Mouse (Mus musculus) mesoderm, embryonic 11.5 days (tissue): ENCODE results near the gene Mrm2.

Experiments used
- DNase-seq: peaks from one replicate; pipeline ENCODE4 v3.0.0-alpha.2; 2012; ENCODE audit warnings: low read depth, low spot score

Mrm2 gene

GRCm38 (mm10) chr5:140345244-140345643 lies 13.5 kb upstream of the Mrm2 start:
- DNase-seq, result no peak

- no peak for DNase-seq
Observed at GRCm38 (mm10) chr5:140342880-140343279, 11.2 kb upstream of the Mrm2 start.

- no peak for DNase-seq
Observed at GRCm38 (mm10) chr5:140339836-140340235, 8.1 kb upstream of the Mrm2 start.

- no peak for DNase-seq
Observed at GRCm38 (mm10) chr5:140338779-140339178, 7.1 kb upstream of the Mrm2 start.

- DNase-seq, result peak; percentile 56
Observed at GRCm38 (mm10) chr5:140336680-140337079, 5.0 kb upstream of the Mrm2 start.

DNA sequence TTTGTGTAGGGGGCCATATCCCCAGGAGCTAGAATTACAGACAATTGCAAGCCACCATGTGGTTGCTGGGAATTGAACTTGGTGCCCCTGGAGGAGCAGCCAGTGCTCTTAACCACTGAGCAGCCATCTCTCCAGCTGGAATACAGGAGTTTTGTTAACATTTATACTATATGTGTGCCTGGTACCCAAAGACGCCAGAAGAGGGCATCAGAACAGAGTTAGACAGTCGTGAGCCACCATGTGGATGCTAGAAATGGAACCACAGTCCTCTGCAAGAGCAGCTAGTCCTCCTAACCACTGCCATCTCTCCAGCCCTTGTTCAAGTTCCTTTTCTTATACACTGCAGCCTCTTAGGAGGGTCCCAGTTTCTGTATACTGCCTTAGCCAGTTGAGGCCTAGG lies 1.9 kb upstream of the Mrm2 start:
- DNase-seq, result peak; percentile 35

DNA sequence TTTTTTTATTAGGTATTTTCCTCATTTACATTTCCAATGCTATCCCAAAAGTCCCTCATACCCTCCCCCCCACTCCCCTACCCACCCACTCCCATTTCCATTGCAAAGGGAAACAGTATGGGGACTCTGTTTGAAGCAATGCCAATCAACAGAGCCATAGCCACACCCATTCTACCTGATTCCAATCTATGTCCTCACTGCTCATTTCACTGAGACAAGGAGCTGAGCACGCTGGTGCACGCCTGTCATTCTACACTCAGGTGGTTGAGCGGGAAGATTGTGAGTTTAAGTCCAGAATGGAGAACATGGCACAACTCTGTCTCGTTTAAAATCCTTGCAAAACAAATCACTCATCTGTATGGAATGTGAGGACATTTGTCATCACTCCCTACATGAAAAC lies 821 bp upstream of the Mrm2 start:
- no peak for DNase-seq

- no peak for DNase-seq
Observed at GRCm38 (mm10) chr5:140324058-140324457, 7.6 kb downstream of the Mrm2 start.

GRCm38 (mm10) chr5:140321756-140322575 lies 9.7 kb downstream of the Mrm2 start:
- no peak for DNase-seq

- DNase-seq, result peak; percentile 99
Observed at GRCm38 (mm10) chr5:140321042-140321755, 10.5 kb downstream of the Mrm2 start, which contains the start of the genes Mad1l1 and Nudt1. Mad1l1 (minus strand) TSS chr5:140321552. Nudt1 (plus strand) TSS chr5:140321656.

- DNase-seq, result no peak
Observed at GRCm38 (mm10) chr5:140316716-140317115, 15.0 kb downstream of the Mrm2 start.

GRCm38 (mm10) chr5:140307602-140308001 lies 24.1 kb downstream of the Mrm2 start:
- DNase-seq, result no peak

DNA sequence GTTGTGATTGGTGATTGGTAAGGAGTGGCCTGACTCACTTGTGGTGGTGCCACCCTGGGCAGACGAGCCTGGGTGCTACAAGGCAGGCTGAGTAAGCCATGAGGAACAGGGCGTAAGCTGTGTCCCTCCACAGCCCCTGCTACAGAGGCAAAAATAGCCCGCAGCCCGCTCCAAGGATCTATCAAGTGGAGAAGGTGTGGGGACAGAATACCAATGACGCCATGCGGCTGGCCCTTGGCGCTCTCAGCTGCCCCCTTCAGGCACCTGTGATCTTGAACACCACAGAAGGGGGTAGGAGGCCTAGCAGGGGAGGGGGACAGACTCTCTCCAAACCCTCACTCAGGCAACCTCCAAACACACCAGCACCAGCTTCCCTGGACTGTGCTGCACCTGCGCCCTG lies 25.7 kb downstream of the Mrm2 start:
- no peak for DNase-seq

DNA sequence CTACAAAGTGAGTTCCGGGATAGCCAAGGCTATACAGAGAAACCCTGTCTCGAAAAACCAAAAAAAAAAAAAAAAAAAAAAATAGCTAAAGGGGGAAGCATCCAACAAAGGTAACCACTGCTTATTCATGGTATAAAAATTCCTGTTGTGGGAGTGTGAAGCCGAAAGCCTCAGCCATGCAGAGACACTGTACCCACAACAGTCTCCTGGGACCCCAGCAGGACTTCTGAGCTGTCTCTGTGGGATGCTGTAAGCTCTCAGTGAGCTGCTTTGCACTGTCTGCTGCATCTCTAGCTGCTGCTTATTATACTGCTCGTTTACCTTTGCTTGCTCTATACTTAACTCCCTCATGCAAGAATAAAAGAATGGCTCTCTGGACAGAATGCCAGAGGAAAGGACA lies 33.4 kb downstream of the Mrm2 start:
- no peak for DNase-seq

GRCm38 (mm10) chr5:140292152-140292551 lies 39.5 kb downstream of the Mrm2 start:
- peak; percentile 69 for DNase-seq

- no peak for DNase-seq
Observed at GRCm38 (mm10) chr5:140289161-140289560, 42.5 kb downstream of the Mrm2 start.

DNA sequence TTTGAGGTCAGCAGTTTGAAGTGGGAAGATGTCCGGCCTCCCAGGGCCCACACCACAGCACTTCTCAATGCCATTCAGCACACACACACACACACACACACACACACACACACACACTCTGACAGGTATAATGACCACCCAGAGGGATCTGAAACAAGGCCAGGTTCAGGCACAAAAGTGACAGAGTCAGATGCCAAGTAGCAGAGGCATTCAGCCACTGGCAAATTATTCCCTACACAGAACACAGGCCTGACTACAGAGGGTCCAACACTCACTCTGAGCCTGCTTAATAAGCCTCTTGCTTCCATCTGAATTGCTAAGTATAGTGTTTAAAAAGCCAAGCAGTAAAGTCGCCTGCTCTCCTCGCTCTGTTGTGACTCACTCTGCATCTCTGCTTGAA lies 43.4 kb downstream of the Mrm2 start:
- DNase-seq, result no peak

DNA sequence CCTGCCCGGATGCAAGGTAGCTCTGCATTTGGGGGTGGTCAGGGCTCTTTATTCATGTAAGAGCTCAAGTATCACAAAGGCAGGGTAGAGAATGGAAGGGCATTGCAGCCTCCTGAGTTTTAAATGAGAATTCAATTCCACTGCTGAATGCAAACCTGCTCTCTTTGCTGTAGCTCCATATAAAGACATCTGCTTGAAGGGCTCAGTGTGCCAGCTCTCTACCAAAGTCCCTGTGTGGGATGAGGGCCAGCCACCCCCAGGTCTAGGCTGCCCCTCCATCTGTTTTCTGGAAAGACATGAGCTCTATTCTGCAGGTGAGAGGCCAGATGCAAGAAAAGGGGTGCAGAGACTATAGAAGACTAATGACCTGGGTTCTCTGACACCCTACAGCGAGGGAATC lies 46.9 kb downstream of the Mrm2 start:
- no peak for DNase-seq

- no peak for DNase-seq
Observed at GRCm38 (mm10) chr5:140284011-140284410, 47.7 kb downstream of the Mrm2 start.

DNA sequence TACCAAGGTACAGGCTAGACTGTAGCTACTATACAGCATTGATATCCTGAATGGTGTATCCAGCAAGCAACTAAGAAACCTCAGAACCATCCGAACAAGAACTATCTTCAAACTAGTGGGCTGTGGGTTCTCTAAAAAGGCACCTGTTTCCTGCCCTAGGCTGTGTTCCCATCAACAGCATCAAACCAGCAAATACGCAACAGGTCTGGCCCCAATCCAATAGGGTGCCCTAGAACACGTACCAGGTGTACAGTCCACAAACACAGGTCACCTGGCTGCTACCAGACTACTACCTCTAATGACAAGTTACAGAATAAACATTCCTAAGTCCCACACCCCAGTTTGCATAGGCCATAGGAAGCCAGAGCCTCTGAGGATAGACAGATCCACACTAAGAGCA lies 48.8 kb downstream of the Mrm2 start:
- no peak for DNase-seq

GRCm38 (mm10) chr5:140282376-140282775 lies 49.3 kb downstream of the Mrm2 start:
- no peak for DNase-seq

DNA sequence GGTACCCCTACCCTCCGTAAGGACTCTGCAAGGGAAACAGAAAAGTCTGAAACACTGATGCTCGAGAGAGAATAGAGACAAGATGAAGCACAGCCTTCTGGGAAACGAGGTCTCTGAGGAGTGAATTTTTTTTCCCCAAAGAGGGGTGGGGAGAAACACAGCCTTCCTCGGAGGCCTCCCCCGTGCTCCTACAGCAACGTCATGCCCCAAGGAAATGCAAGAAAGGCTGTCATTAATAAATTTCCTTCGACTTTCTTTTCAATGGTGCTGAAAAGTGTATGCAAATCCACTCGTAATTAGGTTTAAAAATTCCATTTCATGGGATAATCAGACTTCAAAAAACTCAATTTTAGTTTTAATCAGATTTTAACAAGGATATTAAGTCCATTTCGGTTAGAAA lies 51.5 kb downstream of the Mrm2 start:
- DNase-seq, result no peak
